Mouse (Mus musculus) CH12F3 (cell line): ENCODE data around the gene Gng12.
"Not testable (repeated sequence)": the region's sequence is repeated elsewhere in the genome, so short reads cannot be mapped to it uniquely, and the experiment has no call there.

Experiments
- in situ Hi-C: fragments of 300-500 bp; cut with MboI; formaldehyde crosslinking; loops from 2 replicates; pipeline ENCODE4 v1.14.3; 2020; ENCODE audit warnings: low sequenced_read_pairs

Gng12 gene

GRCm38 (mm10) chr6:67023729-67024128, 127.5 kb downstream of the Gng12 start:
- in situ Hi-C loops, result no loop called here

- in situ Hi-C loops, result no loop called here
Observed at GRCm38 (mm10) chr6:67026661-67027060, 130.5 kb downstream of the Gng12 start.

- in situ Hi-C loops, result no loop called here
Observed at GRCm38 (mm10) chr6:67027438-67028142, 131.4 kb downstream of the Gng12 start.

GRCm38 (mm10) chr6:67029312-67029950, 133.2 kb downstream of the Gng12 start:
- in situ Hi-C loops, result no loop called here

GRCm38 (mm10) chr6:67029987-67030386, 133.8 kb downstream of the Gng12 start:
- in situ Hi-C loops, result no loop called here

GRCm38 (mm10) chr6:67030416-67030815, 134.2 kb downstream of the Gng12 start:
- in situ Hi-C loops, result no loop called here

GRCm38 (mm10) chr6:67030846-67031245, 134.6 kb downstream of the Gng12 start:
- in situ Hi-C loops, result no loop called here

- in situ Hi-C loops, result not testable (repeated sequence)
Observed at GRCm38 (mm10) chr6:67032551-67032950, 136.4 kb downstream of the Gng12 start.

- in situ Hi-C loops, result not testable (repeated sequence)
Observed at GRCm38 (mm10) chr6:67032972-67033371, 136.8 kb downstream of the Gng12 start.

GRCm38 (mm10) chr6:67033604-67034003, 137.4 kb downstream of the Gng12 start:
- in situ Hi-C loops, result no loop called here

- in situ Hi-C loops, result no loop called here
Observed at GRCm38 (mm10) chr6:67034331-67035130, 138.3 kb downstream of the Gng12 start.

- in situ Hi-C loops, result no loop called here
Observed at GRCm38 (mm10) chr6:67035388-67036299, 139.4 kb downstream of the Gng12 start.

GRCm38 (mm10) chr6:67036356-67036811, 140.2 kb downstream of the Gng12 start:
- in situ Hi-C loops, result no loop called here

GRCm38 (mm10) chr6:67036837-67037628, 140.8 kb downstream of the Gng12 start, which contains the start of gene Gadd45a:
Gadd45a (minus strand) TSS chr6:67037457.
- in situ Hi-C loops, result no loop called here

GRCm38 (mm10) chr6:67038964-67039363, 142.8 kb downstream of the Gng12 start:
- in situ Hi-C loops, result no loop called here

- in situ Hi-C loops, result no loop called here
Observed at GRCm38 (mm10) chr6:67040904-67041410, 144.8 kb downstream of the Gng12 start.

- in situ Hi-C loops, result no loop called here
Observed at GRCm38 (mm10) chr6:67045424-67045823, 149.2 kb downstream of the Gng12 start.

- in situ Hi-C loops, result no loop called here
Observed at GRCm38 (mm10) chr6:67046937-67047336, 150.7 kb downstream of the Gng12 start.

- in situ Hi-C loops, result no loop called here
Observed at GRCm38 (mm10) chr6:67048052-67048691, 152.0 kb downstream of the Gng12 start.
